Mouse (Mus musculus): ENCODE data around the gene Lix1l. TPM values are rescaled to one million over a fixed set of nuclear protein-coding genes. Genes with fewer than 3 reads are reported as not detected.

Gene Lix1l
- total RNA-seq, 1 experiment: 4.6 TPM

DNA sequence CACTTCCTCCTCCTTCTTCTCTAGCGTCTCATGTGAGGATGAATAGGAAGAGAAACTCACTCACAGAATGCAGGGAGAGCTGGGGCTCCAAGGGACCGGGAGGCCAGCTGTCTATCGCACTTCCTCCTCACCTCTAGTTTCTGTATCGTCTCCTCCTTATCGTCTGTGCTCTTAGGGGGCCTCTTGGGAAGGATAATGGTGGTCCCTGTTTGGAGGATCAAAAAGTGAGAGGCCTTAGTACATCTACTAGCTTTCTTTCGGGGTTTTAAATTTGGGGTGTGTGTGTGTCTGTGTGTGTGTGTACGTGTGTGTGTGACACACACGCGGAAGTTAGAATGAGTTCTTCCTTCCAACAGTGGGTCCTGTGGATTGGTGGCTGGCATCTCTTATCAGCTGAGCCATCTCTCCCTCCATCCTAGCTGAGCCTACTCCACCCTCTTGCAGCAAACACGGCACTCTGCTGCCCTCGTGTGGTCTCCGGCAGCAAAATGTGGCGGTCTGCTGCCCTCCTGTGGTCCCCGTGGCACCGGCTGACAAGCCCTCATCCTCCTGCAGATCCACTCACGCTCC is 21.0 kb upstream of the Lix1l start:
- in situ Hi-C loops (cut with MboI; ENCODE audit: low sequenced_read_pairs in 2 of 2, unreplicated experiment in 2 of 2): no loop called here
- TF ChIP-seq HCFC1 (IDR thresholded peaks at IDR 0.05; ENCODE audit: borderline replicate concordance, insufficient read depth, low read length) (peak; percentile 48; the same call in 1 of the 2 replicates), ZC3H11A (IDR thresholded peaks at IDR 0.05; ENCODE audit: borderline replicate concordance, low read depth, low read length) (peak; percentile 100), ZNF384 (IDR thresholded peaks at IDR 0.05; ENCODE audit: low read depth, low read length) (no peak)
- peak overlapping the region; percentile 62; the same call in 1 of the 2 replicates for H3K9ac ChIP-seq (ENCODE audit: insufficient read depth, low read depth, low read length, poor library complexity, severe bottlenecking)
- H3K4me3 ChIP-seq (ENCODE audit: insufficient read depth in 1 of 2, low read depth in 1 of 2, low read length in 2 of 2, poor library complexity in 1 of 2, severe bottlenecking in 1 of 2): peak overlapping the region in 1 of 2 experiments; percentile 2; a peak in 1 of 4 replicates
- H3K36me3 ChIP-seq (ENCODE audit: control insufficient read depth, insufficient read depth, low read length, poor library complexity, severe bottlenecking): no peaks in the 10 kb centered on the region
- H3K4me1 ChIP-seq (ENCODE audit: control insufficient read depth in 2 of 2, insufficient read depth in 2 of 2, low read length in 2 of 2, poor library complexity in 1 of 2): peaks cover 0 to 29% of the 10 kb centered on the region in 2 experiments; a peak in 3 of 4 replicates
- H3K9me3 ChIP-seq (ENCODE audit: control insufficient read depth, insufficient read depth, low read depth, low read length): no peaks in the 10 kb centered on the region
- DNase-seq (ENCODE audit: low read depth, low spot score): peak; percentile 89
- H3K27ac ChIP-seq (ENCODE audit: insufficient read depth, low read depth, low read length, poor library complexity, severe bottlenecking): no peak overlapping the region

DNA sequence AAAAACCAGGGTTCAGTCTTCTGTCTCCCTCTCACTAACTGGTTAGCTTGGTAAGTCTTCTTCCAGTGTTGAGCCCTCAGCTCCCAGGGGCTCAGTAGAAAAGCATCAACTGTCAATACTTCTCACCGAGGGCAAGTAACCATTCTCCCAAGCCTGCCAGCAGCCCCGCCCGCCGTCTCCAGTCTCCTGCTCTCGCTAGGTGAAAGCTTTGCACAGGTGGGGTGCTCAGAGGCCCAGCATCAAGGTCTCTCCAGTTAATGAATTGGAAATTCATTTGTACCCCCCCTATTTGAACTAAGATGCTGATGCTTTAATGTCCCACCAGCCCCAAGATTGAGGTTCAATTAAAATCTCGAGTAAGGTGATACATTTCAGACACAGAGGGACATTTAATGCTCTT is 19.8 kb upstream of the Lix1l start:
- no peak overlapping the region for H3K9ac ChIP-seq (ENCODE audit: insufficient read depth, low read depth, low read length, poor library complexity, severe bottlenecking)
- in situ Hi-C loops (cut with MboI; ENCODE audit: low sequenced_read_pairs in 2 of 2, unreplicated experiment in 2 of 2): no loop called here
- no peak overlapping the region for H3K4me3 ChIP-seq (ENCODE audit: insufficient read depth in 1 of 2, low read depth in 1 of 2, low read length in 2 of 2, poor library complexity in 1 of 2, severe bottlenecking in 1 of 2)
- peaks cover 0 to 20% of the 10 kb centered on the region in 2 experiments; a peak in 3 of 4 replicates for H3K4me1 ChIP-seq (ENCODE audit: control insufficient read depth in 2 of 2, insufficient read depth in 2 of 2, low read length in 2 of 2, poor library complexity in 1 of 2)
- H3K36me3 ChIP-seq (ENCODE audit: control insufficient read depth, insufficient read depth, low read length, poor library complexity, severe bottlenecking): no peaks in the 10 kb centered on the region
- no peaks in the 10 kb centered on the region for H3K9me3 ChIP-seq (ENCODE audit: control insufficient read depth, insufficient read depth, low read depth, low read length)
- no peak overlapping the region for H3K27ac ChIP-seq (ENCODE audit: insufficient read depth, low read depth, low read length, poor library complexity, severe bottlenecking)
- no peak for TF ChIP-seq HCFC1 (IDR thresholded peaks at IDR 0.05; ENCODE audit: borderline replicate concordance, insufficient read depth, low read length)
- TF ChIP-seq MAFK (IDR thresholded peaks at IDR 0.05; ENCODE audit: insufficient read depth, low read depth, low read length): no peak
- TF ChIP-seq ZC3H11A (IDR thresholded peaks at IDR 0.05; ENCODE audit: borderline replicate concordance, low read depth, low read length): no peak
- no peak for TF ChIP-seq CHD2 (IDR thresholded peaks at IDR 0.05; ENCODE audit: low read depth, low read length)
- no peak for TF ChIP-seq ZNF384 (IDR thresholded peaks at IDR 0.05; ENCODE audit: low read depth, low read length)
- no peak for DNase-seq (ENCODE audit: low read depth, low spot score)

DNA sequence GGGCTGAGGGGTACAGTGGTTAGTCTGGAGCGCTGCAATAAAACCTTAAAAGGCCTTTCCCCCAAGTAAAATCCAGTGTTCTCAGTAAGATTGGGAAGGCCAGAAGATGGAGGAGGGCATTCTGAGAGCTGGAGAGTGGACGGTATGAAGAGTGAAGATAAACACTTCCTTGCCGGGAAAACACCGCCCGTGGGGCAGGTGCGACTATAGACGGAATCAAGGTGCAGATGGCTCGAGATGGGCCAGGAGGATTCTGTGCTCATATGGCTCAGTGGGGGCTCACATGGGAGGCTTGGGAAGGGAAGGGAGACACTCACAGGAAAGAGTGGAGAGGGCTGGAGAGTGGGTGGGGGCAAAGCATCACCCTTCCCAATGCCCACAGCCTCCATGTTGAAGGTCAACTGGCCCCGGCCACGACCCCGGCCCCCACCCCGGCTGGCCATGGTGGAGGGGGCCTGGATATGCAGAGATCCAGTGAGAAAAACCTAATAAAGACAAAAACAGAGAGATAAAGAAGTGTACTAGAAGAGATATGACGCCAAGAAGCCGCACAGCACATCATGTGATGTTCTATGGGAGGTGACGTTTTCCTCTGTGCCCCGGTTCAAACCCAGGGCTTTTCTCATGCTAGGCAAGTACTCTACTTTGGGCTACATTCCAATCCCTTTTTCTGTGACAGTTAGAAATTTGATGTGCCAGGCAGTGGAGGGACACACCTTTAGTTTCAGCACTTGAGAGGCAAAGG is 19.0 kb upstream of the Lix1l start:
- H3K36me3 ChIP-seq (ENCODE audit: control insufficient read depth, insufficient read depth, low read length, poor library complexity, severe bottlenecking): no peaks in the 10 kb centered on the region
- in situ Hi-C loops (cut with MboI; ENCODE audit: low sequenced_read_pairs in 2 of 2, unreplicated experiment in 2 of 2): no loop called here
- H3K9me3 ChIP-seq (ENCODE audit: control insufficient read depth, insufficient read depth, low read depth, low read length): no peaks in the 10 kb centered on the region
- no peak overlapping the region for H3K27ac ChIP-seq (ENCODE audit: insufficient read depth, low read depth, low read length, poor library complexity, severe bottlenecking)
- no peak for DNase-seq (ENCODE audit: low read depth, low spot score)
- H3K4me3 ChIP-seq (ENCODE audit: insufficient read depth in 1 of 2, low read depth in 1 of 2, low read length in 2 of 2, poor library complexity in 1 of 2, severe bottlenecking in 1 of 2): no peak overlapping the region
- TF ChIP-seq HCFC1 (IDR thresholded peaks at IDR 0.05; ENCODE audit: borderline replicate concordance, insufficient read depth, low read length) (no peak), CHD2 (IDR thresholded peaks at IDR 0.05; ENCODE audit: low read depth, low read length) (no peak), ZNF384 (IDR thresholded peaks at IDR 0.05; ENCODE audit: low read depth, low read length) (no peak), MAFK (IDR thresholded peaks at IDR 0.05; ENCODE audit: insufficient read depth, low read depth, low read length) (no peak), ZC3H11A (IDR thresholded peaks at IDR 0.05; ENCODE audit: borderline replicate concordance, low read depth, low read length) (no peak)
- H3K9ac ChIP-seq (ENCODE audit: insufficient read depth, low read depth, low read length, poor library complexity, severe bottlenecking): no peak overlapping the region
- peaks cover 0 to 17% of the 10 kb centered on the region in 2 experiments; a peak in 3 of 4 replicates for H3K4me1 ChIP-seq (ENCODE audit: control insufficient read depth in 2 of 2, insufficient read depth in 2 of 2, low read length in 2 of 2, poor library complexity in 1 of 2)

DNA sequence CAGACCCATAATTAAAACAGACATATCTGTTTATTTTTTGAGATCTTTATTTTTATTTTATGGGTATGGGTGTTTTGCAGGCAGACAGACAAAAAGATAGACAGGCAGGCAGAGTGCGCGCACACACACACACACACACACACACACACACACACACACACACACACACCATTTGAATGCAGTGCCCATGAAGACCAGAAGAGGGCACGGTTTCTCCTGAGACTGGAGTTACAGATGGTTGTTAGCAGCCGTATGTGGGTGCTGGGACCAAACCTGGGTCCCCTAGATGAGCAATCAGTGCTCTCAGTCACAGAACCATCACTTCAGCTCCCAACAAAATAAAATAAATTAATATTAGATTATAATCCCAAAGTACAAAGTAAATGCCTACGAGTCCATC is 17.6 kb upstream of the Lix1l start:
- Histone ChIP-seq H3K36me3 (ENCODE audit: control insufficient read depth, insufficient read depth, low read length, poor library complexity, severe bottlenecking) (no peaks in the 10 kb centered on the region), H3K4me3 (ENCODE audit: insufficient read depth in 1 of 2, low read depth in 1 of 2, low read length in 2 of 2, poor library complexity in 1 of 2, severe bottlenecking in 1 of 2) (no peak overlapping the region), H3K27ac (ENCODE audit: insufficient read depth, low read depth, low read length, poor library complexity, severe bottlenecking) (no peak overlapping the region), H3K9ac (ENCODE audit: insufficient read depth, low read depth, low read length, poor library complexity, severe bottlenecking) (no peak overlapping the region), H3K9me3 (ENCODE audit: control insufficient read depth, insufficient read depth, low read depth, low read length) (no peaks in the 10 kb centered on the region), H3K4me1 (ENCODE audit: control insufficient read depth in 2 of 2, insufficient read depth in 2 of 2, low read length in 2 of 2, poor library complexity in 1 of 2) (peaks cover 0 to 14% of the 10 kb centered on the region in 2 experiments; a peak in 3 of 4 replicates)
- TF ChIP-seq HCFC1 (IDR thresholded peaks at IDR 0.05; ENCODE audit: borderline replicate concordance, insufficient read depth, low read length): no peak
- no peak for TF ChIP-seq ZNF384 (IDR thresholded peaks at IDR 0.05; ENCODE audit: low read depth, low read length)
- DNase-seq (ENCODE audit: low read depth, low spot score): no peak
- in situ Hi-C loops (cut with MboI; ENCODE audit: low sequenced_read_pairs in 2 of 2, unreplicated experiment in 2 of 2): no loop called here

All from ES-E14 (cell line).